Mouse (Mus musculus) neural tube, embryonic 14.5 days (tissue): ENCODE measurements around the gene Nt5c3b. TPM values are rescaled to one million over a fixed set of nuclear protein-coding genes. Genes with fewer than 3 reads are reported as not detected.

Experiments
- ATAC-seq: fragments of 200-750 bp; cut with Nextera tagmentation; 2 replicates; pipeline ENCODE4 v1.8.0; 2017; ENCODE audit warnings: low read depth, mild to moderate bottlenecking, moderate TSS enrichment, moderate library complexity
- H3K27ac ChIP-seq: fragments of 300-500 bp; sonication (generic); 2 replicates; pipeline ENCODE4 v1.5.1; 2014; ENCODE audit warnings: low read depth, mild to moderate bottlenecking, control low read depth, low read length, moderate library complexity, mixed read lengths
- H3K27me3 ChIP-seq: fragments of 300-500 bp; sonication (generic); 2 replicates; pipeline ENCODE4 v1.6.1; 2014; ENCODE audit warnings: low read length; ENCODE audit not compliant: control insufficient read depth, insufficient read depth
- H3K36me3 ChIP-seq: fragments of 300-500 bp; sonication (generic); 2 replicates; pipeline ENCODE4 v1.6.1; 2014; ENCODE audit warnings: low read length, mixed read lengths; ENCODE audit not compliant: control insufficient read depth, insufficient read depth
- H3K4me1 ChIP-seq: fragments of 300-500 bp; sonication (generic); 2 replicates; pipeline ENCODE4 v1.6.1; 2014; ENCODE audit warnings: low read length; ENCODE audit not compliant: control insufficient read depth, insufficient read depth
- H3K4me2 ChIP-seq: fragments of 300-500 bp; sonication (generic); 2 replicates; pipeline ENCODE4 v1.6.1; 2014; ENCODE audit warnings: mild to moderate bottlenecking, low read depth, low read length, control low read depth
- H3K4me3 ChIP-seq: fragments of 300-500 bp; sonication (generic); 2 replicates; pipeline ENCODE4 v1.5.1; 2014; ENCODE audit warnings: low read depth, low read length, control low read depth, mixed read lengths
- H3K9ac ChIP-seq: fragments of 300-500 bp; sonication (generic); replicated peaks from 2 replicates; pipeline ENCODE4 v1.6.1; 2014; ENCODE audit warnings: low read depth, mild to moderate bottlenecking, control low read depth, low read length, mixed read lengths
- H3K9me3 ChIP-seq: fragments of 300-500 bp; sonication (generic); 2 replicates; pipeline ENCODE4 v1.6.1; 2016; ENCODE audit warnings: low read length; ENCODE audit not compliant: control insufficient read depth
- WGBS: fragments of 180-500 bp; shearing (Covaris S2); extraction: QIAGEN DNeasy Blood & Tissue Kit; methylation state at CpG from one replicate; pipeline ENCODE4 v1.1.7; 2014; 5-methylcytosine and 5-hydroxymethylcytosine counted together
- polyA plus RNA-seq: library from polyadenylated mRNA; unstranded; fragments of >200 nt; fragmentation: Nextera tagmentation; extraction: Ambion mirVana; gene quantifications from 2 replicates; pipeline ENCODE4 v1.2.1, GENCODE M21; 2014

Nt5c3b gene
- polyA plus RNA-seq, 1 experiment from 2014 or later: 107 TPM

- Histone ChIP-seq H3K4me1 (peaks cover 7% of the 10 kb centered on the region; the same call in 1 of the 2 replicates), H3K4me2 (no peak overlapping the region), H3K9ac (no peak overlapping the region), H3K27ac (no peak overlapping the region), H3K36me3 (peaks cover 17% of the 10 kb centered on the region), H3K4me3 (no peak overlapping the region), H3K27me3 (no peaks in the 10 kb centered on the region), H3K9me3 (no peaks in the 10 kb centered on the region)
- no peak for ATAC-seq
- WGBS: 82% methylated on average over 3 of the region's 3 CpGs
Measured at GRCm38 (mm10) chr11:100385016-100385415, 56.6 kb downstream of the Nt5c3b start.

- H3K36me3 ChIP-seq: peaks cover 33% of the 10 kb centered on the region
- peaks cover 2% of the 10 kb centered on the region; the same call in 1 of the 2 replicates for H3K4me1 ChIP-seq
- no peak for ATAC-seq
- H3K9ac ChIP-seq: no peak overlapping the region
- H3K4me3 ChIP-seq: no peak overlapping the region
- H3K27me3 ChIP-seq: no peaks in the 10 kb centered on the region
- H3K27ac ChIP-seq: no peak overlapping the region
- no peak overlapping the region for H3K4me2 ChIP-seq
- no peaks in the 10 kb centered on the region for H3K9me3 ChIP-seq
- WGBS: 82% methylated on average over 6 of the region's 6 CpGs
Measured at GRCm38 (mm10) chr11:100382682-100383081, 58.9 kb downstream of the Nt5c3b start.

DNA sequence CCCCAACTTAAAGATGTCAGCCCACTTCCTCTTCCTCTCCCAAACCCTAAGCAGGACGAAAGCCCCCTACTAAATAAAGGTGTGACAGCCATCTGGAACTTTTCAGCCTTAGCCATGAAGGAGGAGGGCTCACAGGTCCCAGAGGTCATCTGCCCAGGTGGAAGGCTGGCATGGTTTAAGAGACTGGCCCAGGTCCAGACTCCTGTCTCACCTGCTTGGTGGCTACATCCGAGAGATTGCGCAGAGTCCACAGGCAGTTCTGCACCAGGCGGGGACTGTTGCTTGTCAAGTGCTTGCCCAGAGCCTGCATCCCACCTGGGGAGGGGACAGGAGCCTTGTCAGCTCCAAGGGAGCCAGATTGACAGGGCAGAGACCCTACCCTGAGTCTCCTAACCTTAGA lies 62.3 kb downstream of the Nt5c3b start:
- no peaks in the 10 kb centered on the region for H3K9me3 ChIP-seq
- no peak overlapping the region for H3K27ac ChIP-seq
- no peak overlapping the region for H3K4me3 ChIP-seq
- no peak for ATAC-seq
- no peaks in the 10 kb centered on the region for H3K27me3 ChIP-seq
- 97% methylated on average over 4 of the region's 4 CpGs for WGBS
- no peak overlapping the region for H3K9ac ChIP-seq
- no peak overlapping the region for H3K4me2 ChIP-seq
- no peaks in the 10 kb centered on the region for H3K4me1 ChIP-seq
- H3K36me3 ChIP-seq: peaks cover 37% of the 10 kb centered on the region

DNA sequence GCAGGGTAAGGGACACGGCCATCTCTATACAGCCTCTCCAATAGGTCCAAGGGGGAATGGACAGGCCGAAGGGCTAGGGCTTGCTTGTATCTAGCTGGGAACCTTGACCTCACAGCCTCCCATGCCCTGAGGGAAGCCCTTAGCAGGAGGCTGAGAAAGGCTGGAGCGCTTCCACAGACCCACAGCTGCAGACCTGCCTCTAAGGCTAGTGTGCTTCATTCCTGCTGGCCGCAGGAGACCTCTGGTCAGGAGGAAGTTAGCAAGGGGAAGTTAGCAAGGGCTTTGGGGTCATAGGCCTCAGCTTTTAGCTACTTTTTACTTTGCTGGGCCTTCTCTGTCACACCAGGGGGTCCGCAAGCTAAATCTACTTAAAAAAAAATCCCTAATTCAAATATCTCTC lies 63.2 kb downstream of the Nt5c3b start:
- ATAC-seq: no peak
- Histone ChIP-seq H3K36me3 (peaks cover 35% of the 10 kb centered on the region), H3K9ac (no peak overlapping the region), H3K27me3 (no peaks in the 10 kb centered on the region), H3K27ac (no peak overlapping the region), H3K4me1 (no peaks in the 10 kb centered on the region), H3K4me2 (no peak overlapping the region), H3K9me3 (no peaks in the 10 kb centered on the region), H3K4me3 (no peak overlapping the region)
- 88% methylated on average over 5 of the region's 5 CpGs for WGBS

GRCm38 (mm10) chr11:100377989-100378388 lies 63.6 kb downstream of the Nt5c3b start:
- Histone ChIP-seq H3K27ac (no peak overlapping the region), H3K36me3 (peaks cover 31% of the 10 kb centered on the region), H3K9ac (no peak overlapping the region), H3K4me3 (no peak overlapping the region), H3K4me1 (no peaks in the 10 kb centered on the region), H3K9me3 (no peaks in the 10 kb centered on the region), H3K4me2 (no peak overlapping the region), H3K27me3 (no peaks in the 10 kb centered on the region)
- WGBS: 97% methylated on average over 14 of the region's 14 CpGs
- no peak for ATAC-seq

- Histone ChIP-seq H3K4me2 (no peak overlapping the region), H3K27me3 (no peaks in the 10 kb centered on the region), H3K9me3 (no peaks in the 10 kb centered on the region), H3K4me1 (no peaks in the 10 kb centered on the region), H3K4me3 (no peak overlapping the region), H3K36me3 (peaks cover 28% of the 10 kb centered on the region), H3K9ac (no peak overlapping the region), H3K27ac (no peak overlapping the region)
- ATAC-seq: no peak
- whole genome bisulfite sequencing: 92% methylated on average over 21 of the region's 21 CpGs
Measured at GRCm38 (mm10) chr11:100376746-100377389, 64.7 kb downstream of the Nt5c3b start.

GRCm38 (mm10) chr11:100376005-100376404 lies 65.6 kb downstream of the Nt5c3b start:
- H3K36me3 ChIP-seq: peaks cover 25% of the 10 kb centered on the region
- ATAC-seq: no peak
- no peak overlapping the region for H3K27ac ChIP-seq
- H3K4me1 ChIP-seq: no peaks in the 10 kb centered on the region
- no peak overlapping the region for H3K9ac ChIP-seq
- 59% methylated on average over 4 of the region's 4 CpGs for WGBS
- H3K4me2 ChIP-seq: no peak overlapping the region
- no peaks in the 10 kb centered on the region for H3K27me3 ChIP-seq
- no peaks in the 10 kb centered on the region for H3K9me3 ChIP-seq
- no peak overlapping the region for H3K4me3 ChIP-seq

DNA sequence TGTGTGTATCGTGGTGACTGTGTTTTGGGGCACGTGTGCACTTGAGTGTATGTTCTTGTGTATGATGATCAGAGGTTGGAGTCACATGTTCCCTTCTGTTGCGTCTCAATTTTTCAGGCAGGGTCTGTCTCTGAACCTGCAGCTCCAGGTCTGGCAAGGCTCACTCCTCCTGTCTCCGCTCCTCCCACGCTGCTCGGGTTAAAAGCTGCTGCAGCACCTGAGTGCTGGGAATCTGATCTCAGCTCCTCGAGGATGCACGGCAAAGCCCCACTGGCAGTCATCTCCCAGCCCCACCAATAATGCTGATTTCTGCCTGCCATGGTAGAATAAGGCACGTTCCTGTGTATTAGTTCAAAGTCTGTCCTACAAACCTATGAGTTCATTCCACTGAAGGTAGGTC lies 66.5 kb downstream of the Nt5c3b start:
- 92% methylated on average over 9 of the region's 9 CpGs for WGBS
- Histone ChIP-seq H3K27me3 (no peaks in the 10 kb centered on the region), H3K36me3 (peaks cover 26% of the 10 kb centered on the region), H3K27ac (no peak overlapping the region), H3K4me3 (no peak overlapping the region), H3K9ac (no peak overlapping the region), H3K9me3 (no peaks in the 10 kb centered on the region), H3K4me1 (no peaks in the 10 kb centered on the region), H3K4me2 (no peak overlapping the region)
- ATAC-seq: no peak
